Mouse (Mus musculus): ENCODE measurements at regions not wholly inside any gene's neighbourhood (a gene's known extent, or its start where the extent isn't known, plus 50 kb on each side); places are given as distances from the start of the nearest gene placed in this dataset.

DNA sequence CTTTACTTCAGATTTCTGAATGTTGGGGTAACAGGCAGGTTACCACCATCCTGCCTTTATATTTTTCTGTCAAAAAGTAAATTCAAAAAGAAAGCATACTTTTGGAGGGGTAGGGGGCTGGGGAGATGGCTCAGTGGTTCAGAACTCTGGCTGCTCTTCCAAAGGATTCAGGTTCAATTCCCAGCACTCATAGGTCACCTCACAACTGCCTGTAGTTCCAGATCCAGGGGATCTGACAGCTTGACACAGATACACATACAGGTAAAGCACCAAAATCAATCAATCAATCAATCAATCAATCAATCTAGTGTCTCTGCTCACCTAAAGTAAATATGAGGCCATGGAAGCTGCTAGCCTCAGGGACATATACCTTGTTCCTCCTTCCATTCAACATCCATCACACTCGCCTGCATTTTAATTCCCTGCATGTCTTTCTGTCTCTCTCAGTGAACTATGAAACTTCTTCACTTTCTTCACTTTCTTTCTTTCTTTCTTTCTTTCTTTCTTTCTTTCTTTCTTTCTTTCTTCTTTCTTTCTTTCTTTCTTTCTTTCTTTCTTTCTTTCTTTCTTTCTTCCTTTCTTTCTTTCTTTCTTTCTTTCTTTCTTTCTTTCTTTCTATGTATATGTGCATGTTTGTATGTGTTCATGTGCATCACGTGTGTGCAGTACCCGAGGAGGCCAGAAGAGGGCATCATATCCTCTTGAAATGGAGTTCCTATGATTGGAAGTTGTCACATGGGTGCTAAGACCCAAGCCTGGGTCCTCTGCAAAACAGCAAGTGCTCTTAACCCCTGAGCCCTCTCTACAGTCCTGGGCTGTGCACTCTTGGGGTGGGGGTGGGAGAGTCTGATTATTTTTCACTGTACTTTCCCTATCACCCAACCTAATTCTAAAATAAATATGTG, 59.6 kb upstream of the Cpsf6 start:
- TF ChIP-seq CTCF (IDR thresholded peaks at IDR 0.05; ENCODE audit: insufficient read depth, low read length): no peak
- no peak for TF ChIP-seq POLR2A (IDR thresholded peaks at IDR 0.05; ENCODE audit: borderline replicate concordance, extremely low read depth, low read depth, low read length)
